Mouse (Mus musculus): ENCODE data around the gene Zc3h7b.

- TF ChIP-seq CTCF (IDR thresholded peaks at IDR 0.05; ENCODE audit: low read depth) (peak; percentile 40; the same call in 1 of the 2 replicates), EP300 (optimal IDR thresholded peaks at IDR 0.05) (no peak)
These were observed 17.1 kb downstream of the Zc3h7b start for GRCm38 (mm10) chr15:81761959-81762358.
